Mouse (Mus musculus) MEL (cell line): ENCODE data around the gene Ppip5k1. TPM values are rescaled to one million over a fixed set of nuclear protein-coding genes. Genes with fewer than 3 reads are reported as not detected.

Experiments used
- DNase-seq: peaks from one replicate; pipeline ENCODE4 v3.0.0; 2011; ENCODE audit warnings: low read depth, low spot score
- H3K27ac ChIP-seq: 2 replicates; pipeline ENCODE4 v1.5.1; 2012; ENCODE audit warnings: low read depth, mild to moderate bottlenecking, control low read depth, low read length, moderate library complexity; ENCODE audit not compliant: control insufficient read depth
- H3K27me3 ChIP-seq, 2 experiments: fragments of 150-350 bp in 1 of 2; sonication (generic) in 1 of 2; 2 replicates each; pipeline ENCODE4 v1.6.1; 2012; ENCODE audit warnings: low read length in 2 of 2, mild to moderate bottlenecking in 2 of 2, improper control_type of control experiment in 1 of 2, moderate library complexity in 1 of 2; ENCODE audit not compliant: insufficient read depth in 2 of 2, control insufficient read depth in 1 of 2
- H3K36me3 ChIP-seq, 2 experiments: 2 replicates each; pipeline ENCODE4 v1.6.1; 2012 to 2014; ENCODE audit warnings: low read length in 2 of 2, improper control_type of control experiment in 1 of 2, inconsistent platforms in 1 of 2, mild to moderate bottlenecking in 1 of 2; ENCODE audit not compliant: insufficient read depth in 2 of 2, control insufficient read depth in 1 of 2
- H3K4me1 ChIP-seq, 2 experiments: fragments of 150-350 bp in 1 of 2; sonication (generic) in 1 of 2; 2 replicates each; pipeline ENCODE4 v1.6.1; 2012; ENCODE audit warnings: low read length in 2 of 2, improper control_type of control experiment in 1 of 2, mild to moderate bottlenecking in 1 of 2; ENCODE audit not compliant: insufficient read depth in 2 of 2, control insufficient read depth in 1 of 2
- H3K4me3 ChIP-seq, 2 experiments: fragments of 150-350 bp in 1 of 2; sonication (generic) in 1 of 2; 2 replicates each; pipeline ENCODE4 v1.5.1; 2012; ENCODE audit warnings: low read depth in 2 of 2, low read length in 2 of 2, mild to moderate bottlenecking in 2 of 2, moderate library complexity in 2 of 2, control low read depth in 1 of 2, improper control_type of control experiment in 1 of 2; ENCODE audit not compliant: control insufficient read depth in 1 of 2, insufficient read depth in 1 of 2
- H3K79me2 ChIP-seq: 2 replicates; pipeline ENCODE4 v1.6.1; 2012; ENCODE audit warnings: mild to moderate bottlenecking, low read length, moderate library complexity; ENCODE audit not compliant: control insufficient read depth, poor library complexity, insufficient read depth
- H3K9ac ChIP-seq: 2 replicates; pipeline ENCODE4 v1.6.1; 2012; ENCODE audit warnings: low read depth, mild to moderate bottlenecking, control low read depth, low read length, moderate library complexity; ENCODE audit not compliant: control insufficient read depth, poor library complexity, severe bottlenecking
- H3K9me3 ChIP-seq: fragments of 150-350 bp; sonication (generic); replicated peaks from 2 replicates; pipeline ENCODE4 v1.6.1; 2012; ENCODE audit warnings: mild to moderate bottlenecking, low read length, improper control_type of control experiment, moderate library complexity; ENCODE audit not compliant: insufficient read depth
- CHD1 ChIP-seq: IDR thresholded peaks from 2 replicates; pipeline ENCODE4 v1.6.1; 2012; ENCODE audit warnings: low read depth, mild to moderate bottlenecking, inconsistent platforms, low read length, improper control_type of control experiment
- CTCF ChIP-seq, 3 experiments: IDR thresholded peaks in 2 of 3; conservative IDR thresholded peaks in 1 of 3; 2 replicates each; pipeline ENCODE4 v1.5.1; 2011 to 2012; ENCODE audit warnings: low read length in 3 of 3, low read depth in 2 of 3, mild to moderate bottlenecking in 2 of 3, improper control_type of control experiment in 1 of 3, inconsistent platforms in 1 of 3, mixed read lengths in 1 of 3, moderate library complexity in 1 of 3; ENCODE audit not compliant: control insufficient read depth in 1 of 3, insufficient read depth in 1 of 3, poor library complexity in 1 of 3, severe bottlenecking in 1 of 3
- GABPA ChIP-seq: IDR thresholded peaks from 2 replicates; pipeline ENCODE4 v1.6.1; 2012; ENCODE audit warnings: low read depth, mild to moderate bottlenecking, inconsistent platforms, low read length, improper control_type of control experiment, moderate library complexity
- JUND ChIP-seq: IDR thresholded peaks from 2 replicates; pipeline ENCODE4 v1.6.1; 2011; ENCODE audit warnings: low read depth, mild to moderate bottlenecking, improper control_type of control experiment, low read length
- KAT2A ChIP-seq: conservative IDR thresholded peaks from 2 replicates; pipeline ENCODE4 v1.6.1; 2012; ENCODE audit warnings: low read depth, low read length, improper control_type of control experiment, inconsistent platforms
- MAFK ChIP-seq: IDR thresholded peaks from 2 replicates; pipeline ENCODE4 v1.6.1; 2011; ENCODE audit warnings: low read depth, mild to moderate bottlenecking, low read length, improper control_type of control experiment, borderline replicate concordance
- MAZ ChIP-seq: IDR thresholded peaks from 2 replicates; pipeline ENCODE4 v1.6.1; 2012; ENCODE audit warnings: low read depth, mild to moderate bottlenecking, inconsistent platforms, low read length, improper control_type of control experiment
- MEF2A ChIP-seq: IDR thresholded peaks from 2 replicates; pipeline ENCODE4 v1.6.1; 2014; ENCODE audit warnings: low read depth, mild to moderate bottlenecking, inconsistent platforms, low read length, improper control_type of control experiment; ENCODE audit not compliant: poor library complexity, insufficient replicate concordance, severe bottlenecking; ENCODE audit errors: extremely low read depth
- MYC ChIP-seq: IDR thresholded peaks from 2 replicates; pipeline ENCODE4 v1.6.1; 2011; ENCODE audit warnings: low read depth, mild to moderate bottlenecking, low read length, improper control_type of control experiment, moderate library complexity
- NRF1 ChIP-seq: IDR thresholded peaks from 2 replicates; pipeline ENCODE4 v1.6.1; 2014; ENCODE audit warnings: low read depth, mild to moderate bottlenecking, inconsistent platforms, low read length, improper control_type of control experiment, moderate library complexity; ENCODE audit not compliant: poor library complexity, insufficient read depth, severe bottlenecking
- POLR2AphosphoS2 ChIP-seq: IDR thresholded peaks from 2 replicates; pipeline ENCODE4 v1.6.1; 2011; ENCODE audit warnings: low read length, improper control_type of control experiment
- POLR2AphosphoS5 ChIP-seq: IDR thresholded peaks from 2 replicates; pipeline ENCODE4 v1.6.1; 2012; ENCODE audit warnings: low read depth, borderline replicate concordance, mild to moderate bottlenecking, inconsistent platforms, low read length, moderate library complexity, mixed read lengths
- SMC3 ChIP-seq: IDR thresholded peaks from 2 replicates; pipeline ENCODE4 v1.6.1; 2011; ENCODE audit warnings: low read depth, low read length, improper control_type of control experiment
- TAL1 ChIP-seq: IDR thresholded peaks from 2 replicates; pipeline ENCODE4 v1.6.1; 2012; ENCODE audit warnings: mild to moderate bottlenecking, inconsistent platforms, low read length, moderate library complexity, mixed read lengths
- TCF12 ChIP-seq: IDR thresholded peaks from 2 replicates; pipeline ENCODE4 v1.6.1; 2014; ENCODE audit warnings: low read depth, mild to moderate bottlenecking, inconsistent platforms, low read length, improper control_type of control experiment, moderate library complexity
- USF1 ChIP-seq: IDR thresholded peaks from 2 replicates; pipeline ENCODE4 v1.6.1; 2014; ENCODE audit warnings: low read depth, mild to moderate bottlenecking, inconsistent platforms, low read length, improper control_type of control experiment, moderate library complexity
- USF2 ChIP-seq, 2 experiments: IDR thresholded peaks; 2 replicates each; pipeline ENCODE4 v1.6.1; 2011 to 2012; ENCODE audit warnings: improper control_type of control experiment in 2 of 2, low read length in 2 of 2, borderline replicate concordance in 1 of 2, inconsistent platforms in 1 of 2, low read depth in 1 of 2, mild to moderate bottlenecking in 1 of 2; ENCODE audit not compliant: insufficient read depth in 1 of 2
- ZMIZ1 ChIP-seq: IDR thresholded peaks from 2 replicates; pipeline ENCODE4 v1.6.1; 2012; ENCODE audit warnings: low read depth, mild to moderate bottlenecking, inconsistent platforms, low read length, improper control_type of control experiment, moderate library complexity
- polyA plus RNA-seq, 2 experiments: library from polyadenylated mRNA; stranded (reverse) in 1 of 2; unstranded in 1 of 2; fragments of >175 nt in 1 of 2; fragments of >200 nt in 1 of 2; gene quantifications; 2 replicates each; pipeline versions ENCODE4 v1.2.1 to v1.2.4; 2012; ENCODE audit warnings: low replicate concordance in 2 of 2, low read depth in 1 of 2; ENCODE audit not compliant: insufficient read length in 2 of 2, insufficient read depth in 1 of 2, missing spikeins in 1 of 2
- total RNA-seq: library from RNA; depleted of rRNA; stranded (reverse); fragments of 300-350 nt; gene quantifications from 2 replicates; pipeline ENCODE4 v1.2.3, GENCODE M21; 2012

The Ppip5k1 gene
- total and polyA plus RNA-seq, 3 experiments = 10.4 to 14.8 TPM; not detected in 1

GRCm38 (mm10) chr2:121297701-121298100 is 57.5 kb downstream of the Ppip5k1 start:
- H3K9ac ChIP-seq = no peak overlapping the region

GRCm38 (mm10) chr2:121296754-121297231 is 58.4 kb downstream of the Ppip5k1 start:
- Histone ChIP-seq H3K27me3 (no peaks in the 10 kb centered on the region), H3K79me2 (no peaks in the 10 kb centered on the region), H3K36me3 (no peaks in the 10 kb centered on the region; a peak in 1 of 4 replicates), H3K4me1 (peaks cover 7 to 14% of the 10 kb centered on the region in 2 experiments; a peak in 3 of 4 replicates), H3K9me3 (no peaks in the 10 kb centered on the region), H3K9ac (no peak overlapping the region), H3K27ac (no peak overlapping the region), H3K4me3 (0 out of 4 replicates have a peak overlapping the region, but pooled peaks of 1 of the 2 experiments have one; percentile 13)
- DNase-seq = peak; percentile 25
- TF ChIP-seq KAT2A (no peak), MAZ (no peak), SMC3 (no peak), TAL1 (no peak), MYC (no peak), CTCF (IDR thresholded peaks at IDR 0.05 in 2 of 3, conservative IDR thresholded peaks at IDR 0.05 in 1 of 3; ENCODE audit: control insufficient read depth in 1 of 3, insufficient read depth in 1 of 3, low read depth in 2 of 3, low read length in 3 of 3, poor library complexity in 1 of 3, severe bottlenecking in 1 of 3) (no peak), POLR2AphosphoS5 (no peak)

More at GRCm38 (mm10) chr2:121297701-121298100, 57.5 kb downstream of the Ppip5k1 start:
- no peak overlapping the region for H3K27ac ChIP-seq
- no peaks in the 10 kb centered on the region for H3K9me3 ChIP-seq
- H3K4me1 ChIP-seq = peaks cover 7 to 14% of the 10 kb centered on the region in 2 experiments; a peak in 3 of 4 replicates
- H3K36me3 ChIP-seq = no peaks in the 10 kb centered on the region; a peak in 1 of 4 replicates
- H3K79me2 ChIP-seq = no peaks in the 10 kb centered on the region
- H3K27me3 ChIP-seq = no peaks in the 10 kb centered on the region
- H3K4me3 ChIP-seq = no peak overlapping the region
- TF ChIP-seq POLR2AphosphoS2 (no peak), TCF12 (no peak), SMC3 (no peak), MEF2A (no peak), MAFK (no peak), USF2 (IDR thresholded peaks at IDR 0.05; ENCODE audit: borderline replicate concordance in 1 of 2, insufficient read depth in 1 of 2, low read depth in 1 of 2, low read length in 2 of 2) (no peak), ZMIZ1 (no peak), USF1 (no peak), CHD1 (no peak), JUND (no peak), GABPA (no peak), MYC (no peak), NRF1 (no peak)
- DNase-seq = no peak
